Mouse (Mus musculus): Measurements from ENCODE around the gene 4930579F01Rik. TPM values are rescaled to one million over a fixed set of nuclear protein-coding genes. Genes with fewer than 3 reads are reported as not detected.

4930579F01Rik gene
- total RNA-seq, 2 experiments from 2014 or later, result not detected

DNA sequence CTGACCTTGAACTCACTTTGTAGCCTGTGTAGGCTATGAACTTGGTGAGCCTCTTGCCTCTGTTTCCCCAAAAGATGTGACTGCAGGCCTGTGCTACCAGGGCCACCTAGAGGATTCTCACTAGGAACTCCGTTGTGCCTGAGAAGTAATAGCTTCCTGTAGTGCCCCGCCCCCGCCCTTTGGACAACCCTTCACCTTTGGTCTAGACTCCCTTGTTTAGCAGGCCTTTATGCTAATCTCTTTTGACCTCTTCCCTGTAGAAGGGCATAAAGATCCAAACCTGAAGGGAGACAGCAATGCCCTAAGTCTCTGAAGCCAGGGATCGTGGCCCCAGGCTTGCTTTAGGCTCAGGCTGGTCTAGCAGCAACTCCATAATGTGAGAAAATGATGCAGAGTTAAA, 28.9 kb upstream of the 4930579F01Rik start:
- intact Hi-C loops (cut with DNase I), result loop anchor here (5.0 kb wide), 1 partner anchor 185 kb away; no protein-coding TSS in a partner anchor
- no peak for DNase-seq (ENCODE audit: extremely low spot score in 1 of 2, low spot score in 2 of 2)

DNA sequence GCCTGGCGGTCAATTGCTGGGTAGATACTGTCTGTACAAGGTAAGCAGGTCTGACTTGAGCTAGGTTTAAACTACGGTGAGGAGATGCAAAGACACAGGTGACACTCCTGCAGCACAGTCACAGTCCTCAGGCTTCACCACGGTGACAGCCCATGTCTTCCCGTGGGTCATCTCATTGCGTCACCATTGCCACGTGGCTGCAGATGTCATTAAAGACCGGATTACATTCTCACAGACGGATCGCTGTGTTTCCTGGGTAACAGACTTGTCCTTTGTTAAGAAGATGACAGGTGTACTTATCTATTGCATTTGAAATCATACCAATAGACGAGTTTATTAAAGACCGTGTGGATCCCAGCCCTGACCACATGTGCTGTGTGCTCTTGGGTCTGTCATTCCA, 27.5 kb upstream of the 4930579F01Rik start:
- intact Hi-C loops (cut with DNase I), result loop anchor here (5.0 kb wide), 1 partner anchor 186 kb away; no protein-coding TSS in a partner anchor
- DNase-seq (ENCODE audit: extremely low spot score in 1 of 2, low spot score in 2 of 2), result no peak

DNA sequence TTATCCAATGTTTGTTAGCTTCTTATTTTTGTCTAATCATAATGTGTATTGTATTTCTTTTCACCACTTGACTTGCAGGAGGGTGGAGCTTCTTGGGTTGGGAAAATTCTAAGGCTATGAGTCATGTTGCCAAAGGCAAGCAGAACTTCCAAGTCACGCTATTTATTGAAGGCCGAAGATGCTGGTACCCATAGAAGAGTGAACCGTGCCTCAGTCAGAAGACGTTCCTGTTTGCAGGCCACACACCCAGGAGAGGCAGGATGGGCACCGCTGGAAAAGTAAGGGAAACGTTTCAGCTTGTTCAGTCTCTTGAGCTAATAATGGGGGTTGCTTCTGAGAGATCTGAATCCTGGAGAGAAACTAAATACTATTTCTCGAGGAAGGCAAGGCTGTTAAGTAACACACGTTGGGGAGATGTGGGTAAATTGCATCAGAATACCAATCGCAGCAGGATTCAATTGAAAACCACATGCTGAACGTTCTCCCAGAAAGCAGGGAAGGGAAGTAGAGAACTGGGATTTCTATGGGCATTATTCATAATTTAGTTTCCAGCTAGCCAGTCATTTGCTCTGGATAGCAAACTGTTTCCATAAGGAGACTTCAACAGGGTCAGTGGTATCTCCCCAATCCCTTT, 24.1 kb upstream of the 4930579F01Rik start, which contains the start of gene Adh7:
Gene Adh7 (plus strand): TSS at position 130 of the 634 bp plus-strand sequence.
- DNase-seq (ENCODE audit: extremely low spot score in 1 of 2, low spot score in 2 of 2), result no peak
- intact Hi-C loops (cut with DNase I), result no loop called here

DNA sequence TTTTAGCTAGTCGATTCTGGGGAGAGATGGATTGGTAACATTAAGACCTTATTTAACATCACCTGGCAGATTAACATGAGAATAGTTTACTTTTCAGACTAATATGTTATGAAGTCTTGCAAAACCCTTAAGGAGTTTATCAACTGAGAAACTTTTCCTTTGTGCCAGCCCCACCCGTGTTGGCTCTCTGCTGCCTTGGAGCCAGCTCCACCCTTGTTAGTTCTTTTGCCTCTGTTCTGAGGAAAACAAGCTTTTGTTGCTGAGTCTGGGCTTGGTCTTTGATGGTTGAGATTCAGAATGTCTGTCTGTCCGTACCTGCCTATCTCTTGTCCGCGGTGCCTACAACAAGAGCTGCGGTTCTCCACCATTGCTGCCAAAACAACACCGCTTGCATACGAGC, 22.5 kb upstream of the 4930579F01Rik start:
- no peak for DNase-seq (ENCODE audit: extremely low spot score in 1 of 2, low spot score in 2 of 2)
- intact Hi-C loops (cut with DNase I), result no loop called here

DNA sequence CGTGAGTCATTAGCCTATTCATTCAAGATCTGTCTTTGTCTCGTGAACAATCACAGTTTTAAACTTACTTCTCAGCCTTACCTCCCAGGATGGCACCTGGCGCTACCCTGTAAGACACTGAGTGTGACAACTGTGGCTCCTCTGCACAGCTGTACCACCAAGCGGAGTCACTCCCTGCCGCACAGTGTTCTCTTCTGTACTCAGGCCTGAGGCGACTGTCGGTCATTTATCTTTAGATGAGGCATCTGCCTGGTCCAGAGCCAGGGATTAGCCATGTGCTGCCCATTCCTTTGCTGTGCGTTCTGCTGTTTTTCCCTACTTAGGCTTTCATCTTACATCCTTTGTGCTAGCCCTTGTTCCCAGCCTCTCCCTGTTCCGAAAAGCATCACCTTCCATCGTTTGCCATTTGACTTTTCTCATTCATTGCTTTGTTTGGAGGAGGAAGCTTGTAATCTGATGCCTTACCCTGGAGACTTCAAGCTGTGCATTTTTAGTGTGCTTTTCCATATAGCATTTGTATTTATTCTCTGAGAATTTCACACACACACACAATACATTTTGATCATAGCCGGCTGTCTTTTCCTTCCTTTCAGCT, 21.9 kb upstream of the 4930579F01Rik start:
- intact Hi-C loops (cut with DNase I), result no loop called here
- no peak for DNase-seq (ENCODE audit: extremely low spot score in 1 of 2, low spot score in 2 of 2)

DNA sequence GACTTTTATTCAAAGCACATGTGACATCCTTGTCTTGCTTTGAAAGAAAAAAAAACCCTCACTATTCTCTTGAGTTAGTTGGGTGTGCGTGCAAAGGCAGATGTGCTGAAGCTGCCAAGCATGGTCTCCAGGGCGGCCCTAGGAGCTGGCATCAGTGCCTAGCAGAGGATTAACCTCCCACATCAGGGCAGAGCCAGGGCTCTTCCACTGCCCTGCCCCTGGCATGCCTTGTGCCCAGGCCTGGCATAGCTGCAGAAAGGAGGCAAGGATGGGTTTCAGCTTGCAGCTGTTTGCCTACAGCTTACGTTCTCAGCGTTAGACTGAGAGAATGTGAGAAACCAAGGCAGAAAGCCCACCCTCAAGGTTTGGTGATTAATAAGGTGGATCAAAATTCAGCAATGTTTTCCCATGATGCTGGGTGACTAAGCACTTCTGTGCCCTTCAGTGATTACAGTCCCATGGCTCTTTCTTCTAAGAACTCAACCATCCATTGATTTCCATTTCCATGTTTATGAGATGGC, 18.9 kb upstream of the 4930579F01Rik start:
- DNase-seq (ENCODE audit: extremely low spot score in 1 of 2, low spot score in 2 of 2), result no peak
- intact Hi-C loops (cut with DNase I), result no loop called here

DNA sequence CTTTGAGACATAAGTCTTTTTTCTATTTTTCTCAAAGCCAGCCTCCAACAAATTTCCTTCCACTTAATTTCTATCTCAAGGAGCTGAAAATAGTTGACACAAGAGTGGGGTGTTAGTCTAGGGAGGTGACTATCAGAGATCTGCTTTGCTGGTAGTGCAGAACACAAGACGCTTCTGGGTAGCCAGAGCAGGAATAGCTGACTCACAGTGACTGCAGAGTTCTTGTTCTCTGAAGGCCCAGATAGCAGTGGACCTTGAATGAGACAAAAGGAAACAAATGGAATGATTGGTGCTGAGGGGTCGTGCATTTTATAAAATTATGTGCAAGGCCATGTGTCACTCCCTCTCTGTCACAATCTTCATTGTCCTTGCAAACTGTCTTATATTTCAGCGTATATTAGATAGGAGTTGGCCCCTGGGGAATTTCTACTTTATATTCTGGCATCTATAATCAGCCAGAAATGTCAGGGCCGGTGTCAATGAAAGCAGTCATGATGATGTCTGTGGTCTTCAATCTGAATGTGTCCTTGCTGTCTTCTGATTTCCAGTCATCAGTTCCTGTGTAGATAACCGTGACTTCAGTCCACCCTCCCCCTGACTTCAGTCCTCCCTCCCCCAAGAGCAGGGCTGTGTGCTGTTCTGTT, 16.9 kb upstream of the 4930579F01Rik start:
- intact Hi-C loops (cut with DNase I), result no loop called here
- DNase-seq (ENCODE audit: extremely low spot score in 1 of 2, low spot score in 2 of 2), result no peak

DNA sequence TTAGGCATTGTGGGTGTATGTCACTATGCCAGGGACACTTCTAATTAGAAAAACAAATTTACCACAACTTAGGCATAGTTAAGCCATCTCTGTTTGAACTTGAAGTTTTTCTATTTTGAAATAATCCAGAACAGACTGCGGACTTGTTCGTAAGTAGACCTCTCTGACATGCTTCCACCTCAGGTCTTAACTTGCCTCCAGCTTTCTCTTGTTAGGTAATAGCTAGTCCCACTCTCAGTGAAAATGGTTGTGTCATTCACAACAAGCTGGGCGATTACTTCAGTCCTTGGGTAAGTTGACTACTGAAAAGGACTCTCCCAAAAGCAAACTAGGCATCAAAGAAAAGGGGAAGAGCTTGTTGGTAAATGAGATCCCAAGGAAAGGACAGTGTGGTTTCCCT, 15.2 kb upstream of the 4930579F01Rik start:
- no peak for DNase-seq (ENCODE audit: extremely low spot score in 1 of 2, low spot score in 2 of 2)
- intact Hi-C loops (cut with DNase I), result no loop called here

DNA sequence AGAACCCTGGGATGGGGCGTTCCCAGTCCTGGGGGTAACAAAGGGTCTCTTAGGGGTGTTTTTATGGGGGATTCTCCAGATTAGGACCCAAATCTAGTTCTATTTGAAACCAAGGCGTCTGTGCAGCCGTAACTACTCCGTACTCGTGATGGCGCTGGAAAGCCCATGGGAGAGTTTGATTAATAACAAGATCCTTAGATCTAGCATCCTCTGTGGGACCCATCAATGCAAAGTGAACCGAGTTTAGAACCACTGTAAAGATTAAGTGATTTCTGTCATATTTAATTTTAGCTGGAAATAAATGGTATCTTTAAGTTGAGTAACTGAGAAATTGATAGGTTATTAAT, 5.1 kb upstream of the 4930579F01Rik start:
- intact Hi-C loops (cut with DNase I), result loop anchor here (5.0 to 10.0 kb wide), 2 partner anchors 206 to 234 kb away; no protein-coding TSS in a partner anchor
- no peak for DNase-seq (ENCODE audit: extremely low spot score in 1 of 2, low spot score in 2 of 2)

DNA sequence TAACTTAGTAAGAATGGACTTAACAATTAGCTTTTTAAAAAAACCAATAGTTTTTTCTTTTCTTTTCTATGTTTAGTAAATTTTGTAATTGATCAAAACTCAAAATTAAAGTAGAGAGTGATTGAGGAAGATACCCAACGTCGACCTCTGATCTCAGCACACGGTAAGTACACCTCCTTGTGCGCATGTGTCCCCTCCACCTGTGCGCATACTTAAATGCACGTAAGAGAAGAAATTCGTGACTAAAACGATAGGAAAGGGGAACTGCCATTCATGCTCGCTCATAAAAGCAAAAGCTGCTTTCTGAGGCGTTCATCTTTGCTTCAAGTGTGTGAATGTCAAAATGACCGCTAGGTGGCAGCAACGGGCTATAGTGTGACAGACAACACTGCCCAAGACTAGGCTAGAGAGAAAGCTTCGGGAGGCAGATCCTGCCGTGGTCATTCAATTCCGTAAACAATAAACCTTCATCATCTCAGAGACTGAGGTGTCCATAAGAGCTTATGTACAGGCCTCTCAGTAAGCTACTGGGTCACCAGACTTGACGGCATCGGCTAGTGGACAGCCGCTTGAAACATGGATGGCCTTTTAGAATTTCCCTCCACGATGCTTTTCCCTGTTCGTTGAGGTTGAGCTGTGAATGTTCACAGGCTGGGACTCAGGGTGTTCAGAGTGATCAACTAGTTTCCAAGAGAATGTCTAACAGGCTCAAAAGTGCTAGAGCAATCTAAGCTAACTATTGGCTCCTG, 4.5 kb upstream of the 4930579F01Rik start:
- intact Hi-C loops (cut with DNase I), result loop anchor here (5.0 to 10.0 kb wide), 2 partner anchors 207 to 234 kb away; no protein-coding TSS in a partner anchor
- peak; percentile 87 to 92 for DNase-seq (ENCODE audit: extremely low spot score in 1 of 2, low spot score in 2 of 2)

DNA sequence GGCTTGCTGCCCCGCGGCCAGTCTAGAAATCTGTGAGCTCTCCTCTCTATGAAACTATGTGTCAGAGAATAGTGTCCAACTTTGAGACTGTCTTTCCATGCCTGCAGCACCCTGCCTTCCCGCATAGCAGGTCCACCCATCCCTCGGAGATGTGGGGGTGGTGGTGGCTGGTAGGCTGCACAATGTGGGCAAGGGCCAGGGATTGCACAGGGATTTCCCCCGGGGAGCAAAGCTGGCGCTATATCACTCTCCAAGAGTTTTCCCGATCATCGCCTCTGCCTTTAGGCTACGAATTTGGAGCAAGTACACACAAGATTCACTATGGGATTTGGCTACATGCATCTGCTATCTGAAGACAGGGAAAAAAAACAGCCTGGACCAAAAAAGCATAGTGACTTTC, 3.9 kb upstream of the 4930579F01Rik start:
- intact Hi-C loops (cut with DNase I), result loop anchor here (5.0 to 10.0 kb wide), 2 partner anchors 207 to 235 kb away; no protein-coding TSS in a partner anchor
- DNase-seq (ENCODE audit: extremely low spot score in 1 of 2, low spot score in 2 of 2), result no peak

DNA sequence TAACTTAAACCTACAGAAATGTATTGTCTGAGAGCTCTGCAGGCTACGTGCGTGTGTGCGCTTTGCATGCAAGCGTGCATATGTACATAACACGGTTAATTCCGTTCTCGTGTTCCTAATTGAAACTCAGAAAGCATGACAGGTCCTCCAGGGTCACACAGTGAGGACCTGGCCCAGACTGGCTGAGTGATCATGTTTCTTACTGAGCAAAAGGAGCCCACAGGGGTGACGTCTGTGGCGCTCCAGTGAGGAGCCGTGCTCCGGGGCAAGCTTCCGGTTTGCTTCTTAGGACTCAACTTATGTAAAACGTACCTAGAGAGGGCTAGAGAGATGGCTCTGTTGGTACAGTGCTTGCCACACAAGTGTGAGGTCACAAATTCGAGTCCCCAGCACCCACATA, 3.5 kb upstream of the 4930579F01Rik start:
- DNase-seq (ENCODE audit: extremely low spot score in 1 of 2, low spot score in 2 of 2), result no peak
- intact Hi-C loops (cut with DNase I), result loop anchor here (5.0 to 10.0 kb wide), 2 partner anchors 208 to 235 kb away; no protein-coding TSS in a partner anchor

DNA sequence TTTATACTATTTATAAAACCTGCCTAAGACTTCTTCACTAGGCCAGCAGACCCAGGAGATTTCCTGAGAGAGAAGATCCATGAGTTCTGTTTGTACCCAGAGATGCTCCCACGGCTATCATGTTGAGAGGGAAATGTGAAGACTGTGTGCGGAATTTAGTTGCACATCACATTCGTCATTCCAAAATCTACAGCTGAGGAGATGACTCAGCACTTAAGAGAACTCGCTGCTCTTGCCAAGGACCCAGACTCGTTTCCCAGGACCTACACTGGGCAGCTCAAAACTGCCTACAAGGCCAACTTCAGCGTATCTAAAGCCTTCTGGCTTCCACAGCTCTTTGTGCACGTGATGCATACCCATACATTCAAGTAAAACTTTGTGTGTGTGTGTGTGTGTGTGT, 1.4 kb downstream of the 4930579F01Rik start:
- intact Hi-C loops (cut with DNase I), result loop anchor here (10.0 kb wide), 1 partner anchor 213 kb away; no protein-coding TSS in a partner anchor
- DNase-seq (ENCODE audit: extremely low spot score in 1 of 2, low spot score in 2 of 2), result no peak

DNA sequence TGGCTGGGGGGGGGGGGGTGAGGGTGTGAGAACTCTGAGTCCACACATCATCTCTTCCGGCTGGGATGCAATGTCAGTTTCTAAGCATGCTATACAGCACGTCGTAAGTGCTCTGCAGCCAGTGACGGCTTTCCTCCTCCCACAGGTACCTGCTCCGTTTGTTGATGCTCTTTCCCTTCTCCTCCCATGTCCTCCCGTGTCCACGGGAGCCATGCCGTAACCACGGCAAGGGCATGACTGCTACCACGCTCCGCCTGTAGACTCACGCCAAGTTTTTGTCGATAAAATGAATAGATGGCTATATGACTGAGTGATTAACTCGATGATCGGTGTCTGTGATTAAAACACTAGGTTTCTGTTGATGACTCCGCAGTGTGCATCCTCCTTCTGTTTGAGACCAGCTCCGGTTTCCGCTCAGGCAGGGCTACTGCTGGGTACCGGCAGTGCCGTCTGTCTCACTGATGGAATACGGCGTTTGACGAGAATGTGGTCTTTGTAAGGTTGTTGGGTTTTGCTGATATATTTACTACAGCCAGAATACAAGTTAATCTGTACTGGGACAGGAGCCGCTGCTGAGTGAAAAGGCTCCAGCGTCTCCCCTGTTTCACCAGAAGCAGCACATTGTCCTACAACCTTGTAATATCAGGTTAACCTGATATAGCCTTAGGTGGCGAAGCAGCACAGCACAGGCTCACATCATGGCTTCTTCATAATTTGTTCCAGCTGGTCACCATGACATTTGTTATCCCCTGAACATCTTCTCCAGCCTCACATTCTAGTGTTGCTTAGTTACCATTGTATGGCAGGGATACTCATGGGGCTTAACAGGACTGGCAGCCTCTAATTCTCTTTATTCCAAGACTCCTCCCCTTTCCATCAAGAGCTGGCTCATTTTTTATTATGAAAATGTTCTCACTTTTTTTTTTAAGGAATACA, 7.4 kb downstream of the 4930579F01Rik start:
- intact Hi-C loops (cut with DNase I), result no loop called here
- DNase-seq (ENCODE audit: extremely low spot score in 1 of 2, low spot score in 2 of 2), result no peak

DNA sequence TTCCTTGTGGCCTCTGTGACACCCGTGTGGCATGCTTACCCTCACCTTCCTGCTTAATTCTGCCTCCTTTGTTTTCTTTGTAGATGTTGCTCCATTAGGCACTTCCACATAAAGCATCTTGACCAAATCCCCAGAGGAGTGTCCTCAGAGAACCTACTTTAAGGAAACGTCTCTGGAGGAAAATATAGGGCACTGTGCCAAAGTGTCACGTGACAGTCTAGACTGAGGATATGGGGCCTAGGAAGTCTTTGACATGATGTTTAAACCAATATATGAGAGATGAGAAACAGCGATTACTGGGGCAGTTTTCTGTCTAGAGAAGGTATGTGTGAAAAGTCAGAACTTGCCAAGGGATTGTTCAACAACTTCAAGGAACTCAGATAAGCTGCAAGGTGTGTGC, 8.3 kb downstream of the 4930579F01Rik start:
- peak in 1 of 2 experiments; percentile 48 for DNase-seq (ENCODE audit: extremely low spot score in 1 of 2, low spot score in 2 of 2)
- intact Hi-C loops (cut with DNase I), result no loop called here

DNA sequence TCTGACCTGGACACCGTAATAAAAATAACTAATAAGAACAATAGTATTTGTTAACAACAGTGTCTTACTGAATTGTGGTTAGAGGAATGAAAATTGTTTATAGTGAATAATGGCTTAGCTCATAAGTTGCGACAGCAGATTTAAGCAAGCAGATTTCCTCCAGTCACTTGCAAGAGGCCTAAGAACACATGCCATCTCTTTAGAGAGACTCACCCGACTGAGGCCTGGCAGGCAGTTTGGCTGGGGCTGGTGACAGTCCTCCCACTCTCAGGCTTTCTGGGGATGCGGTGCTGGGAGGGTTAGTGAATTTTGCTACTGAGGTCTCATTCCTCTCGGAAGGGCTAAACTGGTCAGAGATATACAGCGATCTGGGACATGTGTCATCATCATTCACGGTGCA, 10.3 kb downstream of the 4930579F01Rik start:
- intact Hi-C loops (cut with DNase I), result no loop called here
- no peak for DNase-seq (ENCODE audit: extremely low spot score in 1 of 2, low spot score in 2 of 2)

DNA sequence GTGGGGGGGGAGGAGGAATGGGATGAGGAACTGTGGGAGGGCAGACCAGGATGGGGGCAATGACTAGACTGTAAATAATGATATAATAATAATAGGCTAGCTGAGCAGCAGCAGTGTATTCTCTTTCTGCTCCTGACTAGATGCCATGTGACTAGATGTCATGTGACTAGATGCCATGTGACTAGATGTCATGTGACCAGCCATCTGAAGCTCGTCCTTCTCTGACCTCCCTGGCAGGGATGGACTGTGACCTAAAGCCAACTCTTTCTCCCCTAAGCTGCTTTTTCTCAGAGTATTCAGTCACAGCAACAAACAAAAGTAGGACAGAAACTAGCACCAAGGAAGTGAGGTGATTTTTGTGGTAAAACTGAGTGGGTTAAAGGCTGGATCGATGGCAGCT, 11.6 kb downstream of the 4930579F01Rik start:
- intact Hi-C loops (cut with DNase I), result no loop called here

DNA sequence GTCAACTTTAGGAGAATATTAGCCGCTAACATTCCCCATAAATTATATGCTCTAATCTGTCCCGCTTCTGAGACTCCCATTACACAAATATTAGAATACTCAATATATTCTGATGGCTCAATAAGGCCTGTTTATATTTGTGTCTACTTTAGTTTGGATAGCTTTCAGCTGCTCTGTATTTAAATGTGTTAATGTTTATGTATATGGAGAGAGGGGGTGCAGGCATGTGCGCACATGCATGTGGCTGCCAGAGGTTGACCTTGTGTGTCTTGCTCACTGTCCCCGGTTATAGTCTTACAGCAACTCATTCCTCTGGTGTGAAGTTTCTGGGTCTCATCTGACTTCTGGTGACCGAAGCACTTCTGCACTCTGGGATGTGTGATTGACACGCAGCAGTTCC, 18.1 kb downstream of the 4930579F01Rik start:
- intact Hi-C loops (cut with DNase I), result no loop called here
- no peak for DNase-seq (ENCODE audit: extremely low spot score in 1 of 2, low spot score in 2 of 2)

More for the DNA sequence above, 11.6 kb downstream of the 4930579F01Rik start:
- DNase-seq (ENCODE audit: extremely low spot score in 1 of 2, low spot score in 2 of 2), result no peak

All from left cerebral cortex, postnatal 10 days (tissue).